Mouse (Mus musculus) liver, postnatal 0 days (tissue): ENCODE measurements around the gene Pcgf1.

Source experiments
- CTCF ChIP-seq: sonication (generic); IDR thresholded peaks from 2 replicates; pipeline ENCODE4 v1.5.1; 2016; ENCODE audit warnings: antibody characterized with exemption, low read depth
- EP300 ChIP-seq: IDR thresholded peaks from 2 replicates; pipeline ENCODE4 v1.6.1; 2016; ENCODE audit warnings: antibody characterized with exemption, low read depth, mild to moderate bottlenecking

- TF ChIP-seq CTCF (no peak), EP300 (no peak)
Observed at GRCm38 (mm10) chr6:83065995-83066394, 11.7 kb upstream of the Pcgf1 start.
